In genomic region chr17:30243540-30243939, GRCm38 (mm10) we compare ENCODE assay signal across 20 mouse cellular contexts.
DNase-seq lines count a peak whose midpoint lies in the region; ATAC-seq and TF ChIP-seq lines count a peak whose summit lies in the region.
"Had no signal": no experiment of that assay in that cellular context is flagged by ENCODE, and none has a peak within 500 bp of the region (broad histone marks: within the 10 kb centered on the region; RNA-seq: fewer than 3 reads in every experiment).

No protein-coding gene starts in this region.

- DNase-seq in adrenal gland, adult 2 months: peak; percentile 47
- DNase-seq in adrenal gland, adult 8-10 months: no peak
- no peak for DNase-seq in heart, postnatal 25 days (ENCODE audit: low spot score)
- no peak for DNase-seq in liver, postnatal 0 days
- DNase-seq in liver: no peak
- DNase-seq: cerebellum, adult 9-10 months; kidney, adult 11 months; kidney, postnatal 10 days; layer of hippocampus, adult 9-11 months; thymus, postnatal 25 days had no signal

- no peak overlapping the region for H3K9ac ChIP-seq in heart, embryonic 13.5 days
- H3K9ac ChIP-seq in liver, postnatal 0 days (replicated peaks): no peak overlapping the region
- no peak overlapping the region for H3K9ac ChIP-seq in intestine, embryonic 16.5 days (ENCODE audit: low read depth, low read length)
- H3K9ac ChIP-seq: embryonic facial prominence, embryonic 15.5 days; forebrain, embryonic 12.5 days; limb, embryonic 13.5 days; neural tube, embryonic 13.5 days had no signal

- ATAC-seq in heart, embryonic 13.5 days (ENCODE audit: extremely low read depth, insufficient number of reproducible peaks, low FRiP score, low TSS enrichment): peak; percentile 35; the same call in 1 of the 2 replicates
- ATAC-seq in liver, postnatal 0 days: no peak
- ATAC-seq in intestine, embryonic 16.5 days: peak; percentile 46
- ATAC-seq in megakaryocyte, adult 5-6 weeks (ENCODE audit: poor library complexity, severe bottlenecking): no peak
- ATAC-seq: lung, postnatal 0 days had no signal

- WGBS in heart, embryonic 13.5 days: 34% methylated on average over 7 of the region's 7 CpGs
- WGBS in liver, postnatal 0 days (ENCODE audit: insufficient replicate concordance): 53% methylated on average over 7 of the region's 7 CpGs
- WGBS in intestine, embryonic 16.5 days: 55% methylated on average over 7 of the region's 7 CpGs

- no peaks in the 10 kb centered on the region for H3K27me3 ChIP-seq in heart, embryonic 13.5 days (replicated peaks)
- H3K27me3 ChIP-seq in liver, postnatal 0 days (ENCODE audit: insufficient read depth, low read length): no peaks in the 10 kb centered on the region
- H3K27me3 ChIP-seq in intestine, embryonic 16.5 days (replicated peaks; ENCODE audit: control insufficient read depth, insufficient read depth, low read length): no peaks in the 10 kb centered on the region
- H3K27me3 ChIP-seq: CH12.LX; embryonic facial prominence, embryonic 15.5 days; forebrain, embryonic 12.5 days; limb, embryonic 13.5 days; megakaryocyte, embryonic 14.5 days; neural tube, embryonic 13.5 days had no signal

- peaks cover 85% of the 10 kb centered on the region for H3K4me1 ChIP-seq in heart, embryonic 13.5 days
- 0 out of 2 replicates have a peak, but pooled peaks cover 2% of the 10 kb centered on the region for H3K4me1 ChIP-seq in liver, postnatal 0 days (ENCODE audit: insufficient read depth)
- H3K4me1 ChIP-seq in intestine, embryonic 16.5 days (ENCODE audit: control insufficient read depth, insufficient read depth, low read length): peaks cover 29% of the 10 kb centered on the region

- TF ChIP-seq CTCF in liver, postnatal 0 days (IDR thresholded peaks at IDR 0.05; ENCODE audit: low read depth): peak; percentile 29; the same call in 1 of the 2 replicates

- intact Hi-C loops in heart, postnatal 25 days (cut with DNase I): loop anchor here (5.0 kb wide), 1 partner anchor 204 kb away; no protein-coding TSS in a partner anchor

- H3K27ac ChIP-seq in heart, embryonic 13.5 days (replicated peaks): peak overlapping the region; percentile 77
- H3K27ac ChIP-seq in liver, postnatal 0 days (ENCODE audit: low read depth): no peak overlapping the region
- H3K27ac ChIP-seq in intestine, embryonic 16.5 days (ENCODE audit: low read length): no peak overlapping the region
- H3K27ac ChIP-seq: embryonic facial prominence, embryonic 15.5 days; forebrain, embryonic 12.5 days; limb, embryonic 13.5 days; neural tube, embryonic 13.5 days had no signal

- no peaks in the 10 kb centered on the region for H3K9me3 ChIP-seq in heart, embryonic 13.5 days
- H3K9me3 ChIP-seq in liver, postnatal 0 days (ENCODE audit: low read length): no peaks in the 10 kb centered on the region
- H3K9me3 ChIP-seq in intestine, embryonic 16.5 days (ENCODE audit: control insufficient read depth, low read length): no peaks in the 10 kb centered on the region
- H3K9me3 ChIP-seq: embryonic facial prominence, embryonic 15.5 days; forebrain, embryonic 12.5 days; limb, embryonic 13.5 days; megakaryocyte, embryonic 14.5 days; neural tube, embryonic 13.5 days had no signal

- H3K36me3 ChIP-seq in heart, embryonic 13.5 days: no peaks in the 10 kb centered on the region
- H3K36me3 ChIP-seq in liver, postnatal 0 days (replicated peaks; ENCODE audit: insufficient read depth, low read length): no peaks in the 10 kb centered on the region
- no peaks in the 10 kb centered on the region for H3K36me3 ChIP-seq in intestine, embryonic 16.5 days (ENCODE audit: control insufficient read depth, insufficient read depth, low read length)
- H3K36me3 ChIP-seq: embryonic facial prominence, embryonic 15.5 days; forebrain, embryonic 12.5 days; limb, embryonic 13.5 days; neural tube, embryonic 13.5 days had no signal

- no peak overlapping the region for H3K4me2 ChIP-seq in heart, embryonic 13.5 days
- H3K4me2 ChIP-seq in liver, postnatal 0 days (ENCODE audit: low read depth, low read length): no peak overlapping the region
- H3K4me2 ChIP-seq in intestine, embryonic 16.5 days (ENCODE audit: low read depth, low read length): no peak overlapping the region
- H3K4me2 ChIP-seq: embryonic facial prominence, embryonic 15.5 days; forebrain, embryonic 12.5 days; limb, embryonic 13.5 days; neural tube, embryonic 13.5 days had no signal

- TF ChIP-seq EP300 in liver, postnatal 0 days (IDR thresholded peaks at IDR 0.05; ENCODE audit: low read depth): no peak

- H3K4me3 ChIP-seq in heart, embryonic 13.5 days: no peak overlapping the region
- H3K4me3 ChIP-seq in liver, postnatal 0 days (ENCODE audit: low read depth, low read length): no peak overlapping the region
- no peak overlapping the region for H3K4me3 ChIP-seq in intestine, embryonic 16.5 days (ENCODE audit: low read length)
- H3K4me3 ChIP-seq: embryonic facial prominence, embryonic 15.5 days; forebrain, embryonic 12.5 days; limb, embryonic 13.5 days; megakaryocyte, embryonic 14.5 days; neural tube, embryonic 13.5 days had no signal

Comparison
In these comparisons a context has a peak if more than half of its experiments do, and no peak if none do; other contexts are left out.
1. ATAC-seq: peak in heart, embryonic 13.5 days (single experiment) and intestine, embryonic 16.5 days (single experiment); none in liver, postnatal 0 days (single experiment) and megakaryocyte, adult 5-6 weeks (single experiment).